Mouse (Mus musculus): ENCODE results near the gene Zfp664. TPM values are rescaled to one million over a fixed set of nuclear protein-coding genes. Genes with fewer than 3 reads are reported as not detected.

The Zfp664 gene
- polyA plus RNA-seq, 1 experiment = 63.2 TPM

DNA sequence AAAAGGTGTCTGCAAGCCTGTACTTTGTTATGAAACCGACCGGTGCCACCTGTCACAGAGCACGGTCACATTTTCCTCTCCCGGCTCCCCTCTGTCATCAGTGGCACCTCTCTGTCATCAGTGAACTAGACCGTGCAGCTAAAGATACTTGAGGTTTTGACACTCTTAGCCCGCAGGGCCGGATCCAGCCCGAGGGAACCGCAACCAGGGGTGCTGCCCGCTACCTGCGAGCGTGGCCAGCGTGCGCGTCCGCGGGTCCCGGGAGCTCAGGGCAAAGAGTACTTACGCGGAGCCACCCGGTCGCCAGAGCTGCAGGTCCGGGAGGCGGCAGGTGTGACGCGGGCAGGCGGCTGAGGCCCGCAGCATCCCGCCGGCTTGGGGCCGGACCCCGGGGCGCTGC, 1.0 kb upstream of the Zfp664 start:
- peak overlapping the region; percentile 97 for H3K27ac ChIP-seq (ENCODE audit: insufficient read depth, low read length)
- TF ChIP-seq POLR2A (IDR thresholded peaks at IDR 0.05; ENCODE audit: extremely low read depth, insufficient read depth, low read length) = no peak
- TF ChIP-seq CTCF (IDR thresholded peaks at IDR 0.05; ENCODE audit: extremely low read depth, insufficient read depth, low read length) = no peak
- H3K4me3 ChIP-seq (ENCODE audit: insufficient read depth, low read length) = peak overlapping the region; percentile 97
- H3K4me1 ChIP-seq (ENCODE audit: control insufficient read depth, insufficient read depth, low read length) = peaks cover 12% of the 10 kb centered on the region

DNA sequence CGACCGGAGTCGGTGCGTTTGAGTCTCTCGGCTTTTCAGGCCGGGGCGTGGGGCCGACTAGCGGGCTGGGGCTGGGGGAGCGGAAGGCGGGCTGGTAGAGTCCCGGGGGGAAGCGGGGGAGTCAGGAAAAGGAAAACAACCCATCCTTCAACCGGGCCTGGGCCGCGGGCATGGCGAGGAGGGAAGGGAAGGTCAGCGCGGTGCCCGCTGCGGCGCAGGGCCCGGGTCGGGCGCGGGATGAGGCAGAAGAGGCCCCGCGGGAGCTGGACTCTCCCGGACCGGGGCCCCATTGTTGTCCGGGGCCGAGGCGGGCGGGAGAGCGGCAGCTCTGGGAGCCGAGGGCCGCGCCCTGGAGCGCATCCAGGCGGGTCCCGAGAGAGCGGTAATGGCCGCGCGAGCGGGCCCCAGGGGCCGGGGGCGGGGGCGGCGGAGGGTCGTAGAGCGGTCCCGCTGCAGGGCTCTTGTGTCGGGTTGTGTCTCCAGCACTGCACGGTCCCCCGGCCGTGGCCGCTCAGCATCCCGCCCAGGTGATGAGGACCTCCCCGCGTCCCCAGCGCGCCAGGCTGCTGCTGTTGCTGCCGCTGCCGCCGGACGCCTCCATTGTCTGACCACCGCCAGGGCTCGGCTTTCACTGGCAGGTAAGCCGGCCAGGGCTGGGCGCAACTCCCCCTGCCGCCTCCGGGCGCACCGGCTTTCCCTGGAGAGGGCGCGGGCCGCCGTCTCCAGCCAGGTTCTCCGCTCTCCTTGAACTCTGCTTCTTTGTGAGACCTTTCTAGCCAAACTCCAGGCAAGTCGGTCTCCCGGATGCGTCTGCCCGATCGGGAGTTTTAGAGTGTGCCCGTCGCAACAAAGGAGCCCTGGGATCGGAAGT, 615 bp downstream of the Zfp664 start:
- Histone ChIP-seq H3K27ac (ENCODE audit: insufficient read depth, low read length) (no peak overlapping the region), H3K4me3 (ENCODE audit: insufficient read depth, low read length) (peak overlapping the region; percentile 97), H3K4me1 (ENCODE audit: control insufficient read depth, insufficient read depth, low read length) (peaks cover 12% of the 10 kb centered on the region)
- TF ChIP-seq CTCF (IDR thresholded peaks at IDR 0.05; ENCODE audit: extremely low read depth, insufficient read depth, low read length) (no peak), POLR2A (IDR thresholded peaks at IDR 0.05; ENCODE audit: extremely low read depth, insufficient read depth, low read length) (no peak)

DNA sequence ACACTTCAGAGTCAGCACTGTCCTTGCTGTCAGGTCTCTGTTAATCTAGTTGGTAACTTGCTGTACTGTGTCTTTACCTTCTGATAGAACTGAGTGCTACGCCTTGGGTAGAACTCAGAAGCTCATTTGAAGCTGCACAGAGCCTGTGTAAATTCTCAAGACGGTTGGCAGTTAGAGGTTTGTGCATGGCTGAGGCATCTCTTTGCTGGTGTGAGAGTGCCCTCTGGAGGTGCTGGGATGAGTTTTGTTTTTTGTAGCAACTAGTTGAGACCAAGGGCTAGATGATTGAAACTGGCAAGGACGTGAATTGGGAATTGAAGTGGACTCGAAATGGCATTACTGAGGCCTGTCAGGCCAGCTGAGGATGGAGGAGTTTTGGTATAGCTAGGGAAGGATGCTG, 6.5 kb downstream of the Zfp664 start:
- Histone ChIP-seq H3K27ac (ENCODE audit: insufficient read depth, low read length) (no peak overlapping the region), H3K4me3 (ENCODE audit: insufficient read depth, low read length) (no peak overlapping the region), H3K4me1 (ENCODE audit: control insufficient read depth, insufficient read depth, low read length) (peaks cover 4% of the 10 kb centered on the region)
- TF ChIP-seq POLR2A (IDR thresholded peaks at IDR 0.05; ENCODE audit: extremely low read depth, insufficient read depth, low read length) (no peak), CTCF (IDR thresholded peaks at IDR 0.05; ENCODE audit: extremely low read depth, insufficient read depth, low read length) (peak; percentile 90)

GRCm38 (mm10) chr5:124872033-124872432, 9.5 kb downstream of the Zfp664 start:
- H3K4me3 ChIP-seq (ENCODE audit: insufficient read depth, low read length) = no peak overlapping the region
- H3K4me1 ChIP-seq (ENCODE audit: control insufficient read depth, insufficient read depth, low read length) = peaks cover 3% of the 10 kb centered on the region
- no peak overlapping the region for H3K27ac ChIP-seq (ENCODE audit: insufficient read depth, low read length)
- TF ChIP-seq POLR2A (IDR thresholded peaks at IDR 0.05; ENCODE audit: extremely low read depth, insufficient read depth, low read length) (no peak), CTCF (IDR thresholded peaks at IDR 0.05; ENCODE audit: extremely low read depth, insufficient read depth, low read length) (no peak)

GRCm38 (mm10) chr5:124873096-124873495, 10.6 kb downstream of the Zfp664 start:
- no peak for TF ChIP-seq CTCF (IDR thresholded peaks at IDR 0.05; ENCODE audit: extremely low read depth, insufficient read depth, low read length)
- peaks cover 3% of the 10 kb centered on the region for H3K4me1 ChIP-seq (ENCODE audit: control insufficient read depth, insufficient read depth, low read length)
- no peak overlapping the region for H3K4me3 ChIP-seq (ENCODE audit: insufficient read depth, low read length)
- no peak overlapping the region for H3K27ac ChIP-seq (ENCODE audit: insufficient read depth, low read length)

- no peak for TF ChIP-seq POLR2A (IDR thresholded peaks at IDR 0.05; ENCODE audit: extremely low read depth, insufficient read depth, low read length)
- no peak for TF ChIP-seq CTCF (IDR thresholded peaks at IDR 0.05; ENCODE audit: extremely low read depth, insufficient read depth, low read length)
- H3K4me3 ChIP-seq (ENCODE audit: insufficient read depth, low read length) = no peak overlapping the region
- H3K27ac ChIP-seq (ENCODE audit: insufficient read depth, low read length) = no peak overlapping the region
- H3K4me1 ChIP-seq (ENCODE audit: control insufficient read depth, insufficient read depth, low read length) = peaks cover 3% of the 10 kb centered on the region
Measured at GRCm38 (mm10) chr5:124873890-124874601, 11.6 kb downstream of the Zfp664 start.

GRCm38 (mm10) chr5:124879251-124879650, 16.8 kb downstream of the Zfp664 start:
- TF ChIP-seq POLR2A (IDR thresholded peaks at IDR 0.05; ENCODE audit: extremely low read depth, insufficient read depth, low read length) (no peak), CTCF (IDR thresholded peaks at IDR 0.05; ENCODE audit: extremely low read depth, insufficient read depth, low read length) (no peak)
- H3K4me1 ChIP-seq (ENCODE audit: control insufficient read depth, insufficient read depth, low read length) = peaks cover 7% of the 10 kb centered on the region

DNA sequence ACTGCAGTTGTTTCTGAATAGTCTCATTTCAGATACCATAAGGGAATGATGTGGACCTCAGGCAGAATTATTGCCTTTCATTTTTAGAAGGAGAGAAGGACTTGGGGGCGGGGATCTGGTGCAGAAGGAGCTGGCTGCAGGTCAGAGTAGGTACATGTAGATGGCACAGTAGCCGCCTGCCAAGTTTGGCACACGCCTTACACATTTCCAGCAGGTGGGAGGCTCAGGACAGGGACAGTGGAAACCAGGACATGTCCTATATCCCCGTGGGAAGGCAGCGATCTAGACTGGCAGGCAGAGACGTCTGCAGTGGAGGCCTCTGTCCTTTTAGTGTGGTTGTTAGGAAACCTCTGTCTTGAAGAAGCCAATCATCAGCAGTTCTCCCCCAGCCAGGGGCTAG, 17.3 kb downstream of the Zfp664 start:
- peaks cover 8% of the 10 kb centered on the region for H3K4me1 ChIP-seq (ENCODE audit: control insufficient read depth, insufficient read depth, low read length)
- no peak overlapping the region for H3K4me3 ChIP-seq (ENCODE audit: insufficient read depth, low read length)
- no peak overlapping the region for H3K27ac ChIP-seq (ENCODE audit: insufficient read depth, low read length)
- no peak for TF ChIP-seq POLR2A (IDR thresholded peaks at IDR 0.05; ENCODE audit: extremely low read depth, insufficient read depth, low read length)
- TF ChIP-seq CTCF (IDR thresholded peaks at IDR 0.05; ENCODE audit: extremely low read depth, insufficient read depth, low read length) = no peak

More at GRCm38 (mm10) chr5:124879251-124879650, 16.8 kb downstream of the Zfp664 start:
- H3K27ac ChIP-seq (ENCODE audit: insufficient read depth, low read length) = no peak overlapping the region
- H3K4me3 ChIP-seq (ENCODE audit: insufficient read depth, low read length) = no peak overlapping the region

DNA sequence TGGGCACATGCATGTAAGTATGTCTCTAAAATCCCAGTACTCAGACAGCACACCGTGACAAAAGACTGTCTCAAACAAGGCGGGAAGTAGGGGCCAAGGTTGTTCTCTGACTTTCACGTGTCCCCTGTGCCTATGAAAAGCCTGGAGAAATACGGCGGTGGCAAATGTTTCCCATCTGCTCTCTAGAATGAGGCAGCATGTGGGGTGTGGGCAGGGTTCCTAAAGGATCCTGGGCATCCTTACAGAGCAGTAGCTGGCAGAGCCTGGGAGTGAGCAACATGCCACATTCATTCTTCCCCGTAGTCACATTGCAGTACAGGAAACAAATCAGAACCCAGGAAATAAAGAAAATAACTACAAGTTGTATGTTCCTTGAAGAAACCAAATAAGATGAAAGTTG, 21.4 kb downstream of the Zfp664 start:
- no peak overlapping the region for H3K27ac ChIP-seq (ENCODE audit: insufficient read depth, low read length)
- TF ChIP-seq POLR2A (IDR thresholded peaks at IDR 0.05; ENCODE audit: extremely low read depth, insufficient read depth, low read length) (no peak), CTCF (IDR thresholded peaks at IDR 0.05; ENCODE audit: extremely low read depth, insufficient read depth, low read length) (no peak)
- no peak overlapping the region for H3K4me3 ChIP-seq (ENCODE audit: insufficient read depth, low read length)
- H3K4me1 ChIP-seq (ENCODE audit: control insufficient read depth, insufficient read depth, low read length) = peaks cover 8% of the 10 kb centered on the region
